Mouse (Mus musculus) CH12.LX (cell line): ENCODE measurements around the gene Prkd3. TPM values are rescaled to one million over a fixed set of nuclear protein-coding genes. Genes with fewer than 3 reads are reported as not detected.

Experiments
- DNase-seq: peaks from one replicate; pipeline ENCODE4 v3.0.0-alpha.2; 2013; ENCODE audit errors: extremely low read depth
- H3K27ac ChIP-seq: 2 replicates; pipeline ENCODE4 v1.5.1; 2012; ENCODE audit warnings: low read depth, mild to moderate bottlenecking, control low read depth, moderate library complexity; ENCODE audit not compliant: insufficient read depth
- H3K27me3 ChIP-seq: replicated peaks from 2 replicates; pipeline ENCODE3; 2012; ENCODE audit warnings: inconsistent platforms
- H3K36me3 ChIP-seq, 2 experiments: replicated peaks in 1 of 2; 2 replicates each; pipeline versions ENCODE3 to v1.6.1; 2012; ENCODE audit warnings: inconsistent platforms in 1 of 2, low read length in 1 of 2, mild to moderate bottlenecking in 1 of 2, mixed read lengths in 1 of 2, moderate library complexity in 1 of 2; ENCODE audit not compliant: control insufficient read depth in 1 of 2, insufficient read depth in 1 of 2
- H3K4me1 ChIP-seq, 2 experiments: 2 replicates each; pipeline ENCODE4 v1.6.1; 2012; ENCODE audit warnings: inconsistent platforms in 1 of 2, moderate library complexity in 1 of 2; ENCODE audit not compliant: insufficient read depth in 2 of 2, control insufficient read depth in 1 of 2
- H3K4me2 ChIP-seq: 2 replicates; pipeline ENCODE4 v1.6.1; 2012; ENCODE audit warnings: low read depth, mild to moderate bottlenecking, control low read depth; ENCODE audit not compliant: poor library complexity, insufficient read depth, severe bottlenecking
- H3K4me3 ChIP-seq, 3 experiments: fragments of 150-350 bp in 1 of 3; sonication (generic) in 1 of 3; replicated peaks in 1 of 3; 2 replicates each; pipeline versions ENCODE3 to v1.5.1; 2011 to 2012; ENCODE audit warnings: low read depth in 2 of 3, low read length in 2 of 3, mild to moderate bottlenecking in 2 of 3, moderate library complexity in 2 of 3, control low read depth in 1 of 3, improper control_type of control experiment in 1 of 3, inconsistent platforms in 1 of 3, mixed read lengths in 1 of 3; ENCODE audit not compliant: poor library complexity in 1 of 3
- H3K79me2 ChIP-seq: replicated peaks from 2 replicates; pipeline ENCODE4 v1.6.1; 2012; ENCODE audit warnings: mild to moderate bottlenecking, moderate library complexity; ENCODE audit not compliant: control insufficient read depth, poor library complexity, insufficient read depth, severe bottlenecking; ENCODE audit errors: extremely low read depth
- H3K9ac ChIP-seq: 2 replicates; pipeline ENCODE4 v1.6.1; 2012; ENCODE audit warnings: low read depth, mild to moderate bottlenecking, control low read depth, moderate library complexity; ENCODE audit not compliant: insufficient read depth
- H3K9me3 ChIP-seq: replicated peaks from 2 replicates; pipeline ENCODE3; 2012; ENCODE audit warnings: low read length, inconsistent platforms, mixed read lengths
- CHD2 ChIP-seq: IDR thresholded peaks from 2 replicates; pipeline ENCODE4 v1.6.1; 2011; ENCODE audit warnings: low read length, improper control_type of control experiment
- CTCF ChIP-seq, 2 experiments: IDR thresholded peaks in 1 of 2; conservative IDR thresholded peaks in 1 of 2; 2 replicates each; pipeline ENCODE4 v1.5.1; 2011 to 2012; ENCODE audit warnings: low read depth in 2 of 2, low read length in 2 of 2, improper control_type of control experiment in 1 of 2, inconsistent platforms in 1 of 2, mild to moderate bottlenecking in 1 of 2, moderate library complexity in 1 of 2
- ELF1 ChIP-seq: IDR thresholded peaks from 2 replicates; pipeline ENCODE4 v1.6.1; 2014; ENCODE audit warnings: low read depth, mild to moderate bottlenecking, inconsistent platforms, low read length, improper control_type of control experiment
- ETS1 ChIP-seq: conservative IDR thresholded peaks from 2 replicates; pipeline ENCODE4 v1.6.1; 2012; ENCODE audit warnings: low read depth, mild to moderate bottlenecking, inconsistent platforms, low read length, improper control_type of control experiment, moderate library complexity
- JUN ChIP-seq: IDR thresholded peaks from 2 replicates; pipeline ENCODE4 v1.6.1; 2011; ENCODE audit warnings: low read depth, mild to moderate bottlenecking, low read length, improper control_type of control experiment, moderate library complexity; ENCODE audit not compliant: insufficient read depth
- MAZ ChIP-seq: IDR thresholded peaks from 2 replicates; pipeline ENCODE4 v1.6.1; 2012; ENCODE audit warnings: low read depth, mild to moderate bottlenecking, inconsistent platforms, low read length, improper control_type of control experiment, moderate library complexity
- MXI1 ChIP-seq: IDR thresholded peaks from 2 replicates; pipeline ENCODE4 v1.6.1; 2011; ENCODE audit warnings: mild to moderate bottlenecking, low read depth, low read length, improper control_type of control experiment
- NRF1 ChIP-seq: IDR thresholded peaks from 2 replicates; pipeline ENCODE4 v1.6.1; 2014; ENCODE audit warnings: low read depth, mild to moderate bottlenecking, inconsistent platforms, low read length, improper control_type of control experiment, moderate library complexity
- PAX5 ChIP-seq: IDR thresholded peaks from 2 replicates; pipeline ENCODE4 v1.6.1; 2012; ENCODE audit warnings: low read length, inconsistent platforms, mixed read lengths
- POLR2AphosphoS2 ChIP-seq: IDR thresholded peaks from 2 replicates; pipeline ENCODE4 v1.6.1; 2011; ENCODE audit warnings: low read depth, low read length, improper control_type of control experiment
- SMC3 ChIP-seq: IDR thresholded peaks from 2 replicates; pipeline ENCODE4 v1.6.1; 2011; ENCODE audit warnings: low read depth, low read length, improper control_type of control experiment
- UBTF ChIP-seq: IDR thresholded peaks from 2 replicates; pipeline ENCODE4 v1.6.1; 2012; ENCODE audit warnings: low read depth, mild to moderate bottlenecking, inconsistent platforms, low read length, improper control_type of control experiment, moderate library complexity
- USF1 ChIP-seq: IDR thresholded peaks from 2 replicates; pipeline ENCODE4 v1.6.1; 2014; ENCODE audit warnings: low read depth, mild to moderate bottlenecking, inconsistent platforms, low read length, improper control_type of control experiment
- USF2 ChIP-seq: conservative IDR thresholded peaks from 2 replicates; pipeline ENCODE4 v1.6.1; 2011; ENCODE audit warnings: low read depth, low read length, improper control_type of control experiment
- ZC3H11A ChIP-seq: IDR thresholded peaks from 2 replicates; pipeline ENCODE4 v1.6.1; 2012; ENCODE audit warnings: low read depth, mild to moderate bottlenecking, inconsistent platforms, low read length, improper control_type of control experiment
- ZKSCAN1 ChIP-seq: IDR thresholded peaks from 2 replicates; pipeline ENCODE4 v1.6.1; 2012; ENCODE audit warnings: low read depth, inconsistent platforms, low read length, improper control_type of control experiment, borderline replicate concordance
- dilution Hi-C: fragments of 300-500 bp; cut with MboI; formaldehyde crosslinking; loops from 2 replicates; pipeline ENCODE4 v1.14.3; 2020; ENCODE audit warnings: low sequenced_read_pairs; ENCODE audit not compliant: extremely low pct_unique_long_range_greater_than_20kb, extremely low pct_ligation_motif_present
- in situ Hi-C: fragments of 300-500 bp; cut with MboI; formaldehyde crosslinking; loops from 3 replicates; pipeline ENCODE4 v1.14.3; 2019; ENCODE audit warnings: low sequenced_read_pairs, low pct_ligation_motif_present, low pct_unique_long_range_greater_than_20kb, mixed read lengths
- polyA plus RNA-seq: library from polyadenylated mRNA; unstranded; fragments of >175 nt; gene quantifications from 2 replicates; pipeline ENCODE4 v1.2.1, GENCODE M21; 2012; ENCODE audit warnings: low read depth; ENCODE audit not compliant: insufficient read length
- total RNA-seq, 2 experiments: library from RNA; depleted of rRNA; stranded (reverse); fragments of 300-350 nt in 1 of 2; fragments of >200 nt in 1 of 2; gene quantifications; 2 replicates each; pipeline ENCODE4 v1.2.3; 2012 to 2014

Prkd3 gene
- total and polyA plus RNA-seq, 3 experiments: not detected

- H3K36me3 ChIP-seq: no peaks in the 10 kb centered on the region
- H3K9ac ChIP-seq: no peak within 1 kb of the TSS
- no peaks in the 10 kb centered on the region for H3K9me3 ChIP-seq
- H3K27ac ChIP-seq: no peak within 1 kb of the TSS
- no peak for TF ChIP-seq NRF1
- no peak for TF ChIP-seq USF2
- no peak for TF ChIP-seq UBTF
- no peak for TF ChIP-seq CTCF (conservative IDR thresholded peaks at IDR 0.05 in 1 of 2, IDR thresholded peaks at IDR 0.05 in 1 of 2; ENCODE audit: low read depth in 2 of 2, low read length in 2 of 2)
- no peak for TF ChIP-seq JUN
- TF ChIP-seq ZC3H11A: no peak
- TF ChIP-seq POLR2AphosphoS2: no peak
- no peak for TF ChIP-seq PAX5
- no peak for TF ChIP-seq ETS1
- no peak for TF ChIP-seq SMC3
- TF ChIP-seq USF1: no peak
- TF ChIP-seq MXI1: no peak
- TF ChIP-seq MAZ: no peak
- TF ChIP-seq, all 38 proteins: peak for 0
- peaks cover 2% of the 10 kb centered on the region for H3K27me3 ChIP-seq
- no peaks in the 10 kb centered on the region for H3K79me2 ChIP-seq
- dilution Hi-C loops (no loop called here), in situ Hi-C loops (no loop called here)
- H3K4me2 ChIP-seq: no peak within 1 kb of the TSS
- no peak within 1 kb of the TSS for H3K4me3 ChIP-seq
- DNase-seq: no peak
- H3K4me1 ChIP-seq: peaks cover 0 to 5% of the 10 kb centered on the region in 2 experiments; a peak in 1 of 4 replicates
These were observed 113.7 kb downstream of the Prkd3 start, which contains the start of gene Sult6b1 for GRCm38 (mm10) chr17:78906892-78907291. TSS of gene Sult6b1 (minus strand) at chr17:78906992.

DNA sequence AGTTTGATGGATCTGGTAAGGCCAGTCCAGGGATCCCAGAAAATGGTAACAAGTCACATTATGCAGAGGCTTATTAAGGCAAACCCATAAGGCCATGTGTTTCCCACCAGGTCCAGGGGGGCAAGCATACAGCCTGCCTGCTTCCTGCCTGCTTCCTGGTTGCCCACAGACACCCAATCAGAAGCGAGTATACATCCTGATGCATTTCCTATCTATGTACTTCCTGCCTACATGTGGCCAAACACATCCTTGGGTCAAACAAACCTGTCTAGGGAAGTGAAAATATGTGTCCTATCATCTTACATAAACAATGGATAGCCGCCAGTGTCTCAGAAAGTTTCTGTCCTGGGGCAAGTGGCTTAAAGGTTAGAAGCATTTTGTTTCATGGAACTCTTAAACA, 117.5 kb downstream of the Prkd3 start:
- Histone ChIP-seq H3K4me2 (no peak overlapping the region), H3K4me1 (peaks cover 0 to 5% of the 10 kb centered on the region in 2 experiments; a peak in 1 of 4 replicates), H3K4me3 (no peak overlapping the region), H3K79me2 (no peaks in the 10 kb centered on the region), H3K9ac (no peak overlapping the region), H3K36me3 (no peaks in the 10 kb centered on the region), H3K9me3 (no peaks in the 10 kb centered on the region), H3K27me3 (peaks cover 2% of the 10 kb centered on the region), H3K27ac (no peak overlapping the region)
- DNase-seq: no peak
- dilution Hi-C loops (no loop called here), in situ Hi-C loops (no loop called here)
- peak; percentile 63 for TF ChIP-seq ELF1
- no peak for TF ChIP-seq ZKSCAN1
- TF ChIP-seq CHD2: no peak

Other genes with a start within 250 kb of the Prkd3 start
- 15.3 and 17.9 TPM in 2 replicates for gene Heatr5b, start 185.5 kb downstream of the Prkd3 start, total RNA-seq (2012; rRNA removed)
- gene Heatr5b, start 185.5 kb downstream of the Prkd3 start, total RNA-seq (2014; rRNA removed): 9.0 and 13.0 TPM in 2 replicates
- gene Heatr5b, start 185.5 kb downstream of the Prkd3 start, polyA plus RNA-seq: 16.3 and 21.5 TPM in 2 replicates
- 13.4 and 21.6 TPM in 2 replicates for gene Gpatch11, start 185.2 kb downstream of the Prkd3 start, total RNA-seq (2012; rRNA removed)
- 22.3 and 25.1 TPM in 2 replicates for gene Gpatch11, start 185.2 kb downstream of the Prkd3 start, total RNA-seq (2014; rRNA removed)
- gene Gpatch11, start 185.2 kb downstream of the Prkd3 start, polyA plus RNA-seq: 25.5 and 38.7 TPM in 2 replicates
- 9.8 and 11.6 TPM in 2 replicates for gene Eif2ak2, start 138.2 kb downstream of the Prkd3 start, total RNA-seq (2012; rRNA removed)
- gene Eif2ak2, start 138.2 kb downstream of the Prkd3 start, total RNA-seq (2014; rRNA removed): 13.6 and 15.6 TPM in 2 replicates
- 25.0 and 27.4 TPM in 2 replicates for gene Eif2ak2, start 138.2 kb downstream of the Prkd3 start, polyA plus RNA-seq
- 0.08 TPM in 1 of 2 replicates, not detected in the other for gene Sult6b1, start 113.8 kb downstream of the Prkd3 start, total RNA-seq (2012; rRNA removed)
- 0.46 TPM in 1 of 2 replicates, not detected in the other for gene Sult6b1, start 113.8 kb downstream of the Prkd3 start, total RNA-seq (2014; rRNA removed)
- gene Sult6b1, start 113.8 kb downstream of the Prkd3 start, polyA plus RNA-seq: 0.19 and 0.34 TPM in 2 replicates
- 27.8 and 29.9 TPM in 2 replicates for gene Cebpzos, start 104.3 kb downstream of the Prkd3 start, total RNA-seq (2012; rRNA removed)
- gene Cebpzos, start 104.3 kb downstream of the Prkd3 start, total RNA-seq (2014; rRNA removed): 62.0 and 63.7 TPM in 2 replicates
- 25.9 and 34.8 TPM in 2 replicates for gene Cebpzos, start 104.3 kb downstream of the Prkd3 start, polyA plus RNA-seq
- 43.3 and 60.3 TPM in 2 replicates for gene Cebpz, start 83.8 kb downstream of the Prkd3 start, total RNA-seq (2012; rRNA removed)
- 61.2 and 71.5 TPM in 2 replicates for gene Cebpz, start 83.8 kb downstream of the Prkd3 start, total RNA-seq (2014; rRNA removed)
- 70.1 and 86.7 TPM in 2 replicates for gene Cebpz, start 83.8 kb downstream of the Prkd3 start, polyA plus RNA-seq
- 41.7 and 46.7 TPM in 2 replicates for gene Ndufaf7, start 83.7 kb downstream of the Prkd3 start, total RNA-seq (2012; rRNA removed)
- gene Ndufaf7, start 83.7 kb downstream of the Prkd3 start, total RNA-seq (2014; rRNA removed): 42.4 and 50.2 TPM in 2 replicates
- gene Ndufaf7, start 83.7 kb downstream of the Prkd3 start, polyA plus RNA-seq: 54.1 and 68.4 TPM in 2 replicates
- gene Qpct, start 31.1 kb upstream of the Prkd3 start, total RNA-seq (2012; rRNA removed): not detected in 2 replicates
- not detected in 2 replicates for gene Qpct, start 31.1 kb upstream of the Prkd3 start, total RNA-seq (2014; rRNA removed)
- gene Qpct, start 31.1 kb upstream of the Prkd3 start, polyA plus RNA-seq: not detected in 2 replicates